Mouse (Mus musculus): Measurements from ENCODE around the gene Dact3. TPM values are rescaled to one million over a fixed set of nuclear protein-coding genes. Genes with fewer than 3 reads are reported as not detected.

Dact3 gene
- polyA plus RNA-seq, 1 experiment from 2014 or later: 2.9 TPM

DNA sequence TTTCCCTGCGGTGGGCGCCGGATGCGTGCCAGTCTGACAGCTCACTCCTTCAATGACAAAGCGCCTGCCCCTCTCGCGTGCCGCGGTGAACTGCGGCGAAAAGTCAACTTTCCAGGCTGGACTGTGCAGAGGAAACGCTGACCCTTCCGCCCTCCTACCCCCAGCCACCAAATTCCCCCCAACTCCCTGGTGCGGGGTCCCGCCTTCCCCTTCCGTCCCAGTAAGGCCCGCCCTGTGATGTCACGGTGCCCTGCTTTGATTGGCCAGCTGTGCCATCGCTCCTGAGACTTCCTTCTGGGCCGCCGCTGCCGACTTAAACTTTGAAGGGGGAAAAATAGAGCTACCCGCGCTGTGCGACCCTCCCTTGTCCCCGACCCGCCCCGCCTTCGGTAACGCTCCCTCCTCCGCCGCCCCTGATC lies 32.5 kb upstream of the Dact3 start, which contains the start of gene Prkd2:
Gene Prkd2 (plus strand): TSS at position 258 of the 419 bp plus-strand sequence.
- Histone ChIP-seq H3K4me2 (replicated peaks) (peak within 1 kb of the TSS; percentile 91), H3K4me3 (replicated peaks) (peak within 1 kb of the TSS; percentile 62), H3K36me3 (peaks cover 41% of the 10 kb centered on the region), H3K27me3 (no peaks in the 10 kb centered on the region), H3K27ac (peak within 1 kb of the TSS; percentile 54), H3K9ac (replicated peaks) (peak within 1 kb of the TSS; percentile 73), H3K9me3 (no peaks in the 10 kb centered on the region), H3K4me1 (replicated peaks) (peaks cover 30% of the 10 kb centered on the region)
- under 1% methylated on average over 31 of the region's 32 CpGs for WGBS
- ATAC-seq: peak; percentile 85

GRCm38 (mm10) chr7:16843441-16844171 lies 31.5 kb upstream of the Dact3 start:
- Histone ChIP-seq H3K4me3 (replicated peaks) (peak overlapping the region; percentile 62), H3K4me2 (replicated peaks) (peak overlapping the region; percentile 91), H3K9ac (replicated peaks) (peak overlapping the region; percentile 73), H3K27me3 (no peaks in the 10 kb centered on the region), H3K27ac (no peak overlapping the region), H3K9me3 (no peaks in the 10 kb centered on the region), H3K36me3 (peaks cover 32% of the 10 kb centered on the region), H3K4me1 (replicated peaks) (peaks cover 30% of the 10 kb centered on the region)
- WGBS: 2% methylated on average over 32 of the region's 33 CpGs
- 0 out of 2 replicates have a peak, but pooled peaks have one; percentile 7 for ATAC-seq

DNA sequence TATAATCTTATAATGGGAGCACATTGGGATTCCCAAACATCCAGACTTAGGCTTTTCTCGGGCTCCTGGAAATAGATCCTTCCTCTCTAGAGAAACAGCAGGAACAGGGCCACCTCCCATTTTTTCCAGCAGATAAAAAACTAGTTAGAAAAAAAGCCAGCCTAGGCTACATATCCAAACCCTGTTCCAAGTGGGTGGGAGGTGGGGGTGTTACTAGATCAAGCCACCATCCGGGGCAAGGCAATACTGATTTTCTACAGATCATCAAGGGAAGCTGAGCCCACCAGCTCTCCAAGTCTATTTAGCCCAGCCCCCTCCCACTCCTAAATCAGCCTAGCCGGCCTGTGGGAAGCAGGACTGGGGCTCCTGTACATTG lies 30.4 kb upstream of the Dact3 start:
- Histone ChIP-seq H3K4me1 (replicated peaks) (peaks cover 30% of the 10 kb centered on the region), H3K4me2 (replicated peaks) (peak overlapping the region; percentile 91), H3K27ac (no peak overlapping the region), H3K9me3 (no peaks in the 10 kb centered on the region), H3K4me3 (replicated peaks) (no peak overlapping the region; the same call in 1 of the 2 replicates), H3K9ac (replicated peaks) (no peak overlapping the region), H3K27me3 (no peaks in the 10 kb centered on the region), H3K36me3 (peaks cover 32% of the 10 kb centered on the region)
- 61% methylated on average over 3 of the region's 3 CpGs for WGBS
- ATAC-seq: no peak

- Histone ChIP-seq H3K4me2 (replicated peaks) (peak overlapping the region; percentile 91), H3K27me3 (no peaks in the 10 kb centered on the region), H3K36me3 (peaks cover 32% of the 10 kb centered on the region), H3K9ac (replicated peaks) (peak overlapping the region; percentile 47), H3K4me1 (replicated peaks) (peaks cover 30% of the 10 kb centered on the region), H3K4me3 (replicated peaks) (no peak overlapping the region), H3K9me3 (no peaks in the 10 kb centered on the region), H3K27ac (no peak overlapping the region)
- no peak for ATAC-seq
- WGBS: 44% methylated on average over 14 of the region's 14 CpGs
These were observed 29.9 kb upstream of the Dact3 start for GRCm38 (mm10) chr7:16845072-16845819.

DNA sequence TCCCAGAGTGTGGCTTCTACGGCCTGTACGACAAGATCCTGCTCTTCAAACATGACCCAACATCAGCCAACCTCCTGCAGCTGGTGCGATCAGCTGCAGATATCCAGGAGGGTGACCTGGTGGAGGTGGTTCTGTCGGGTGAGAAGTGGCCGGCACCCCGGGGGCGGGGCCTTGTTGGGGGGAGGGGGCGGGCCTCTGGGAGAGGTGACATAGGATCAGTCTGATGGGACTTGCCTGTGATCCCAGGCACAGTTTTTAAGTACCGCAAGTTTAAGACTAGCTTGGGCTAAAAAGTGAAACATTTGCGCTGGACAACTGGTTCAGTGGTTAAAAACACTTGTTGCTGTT lies 29.3 kb upstream of the Dact3 start:
- Histone ChIP-seq H3K9ac (replicated peaks) (peak overlapping the region; percentile 47; the same call in 1 of the 2 replicates), H3K9me3 (no peaks in the 10 kb centered on the region)

DNA sequence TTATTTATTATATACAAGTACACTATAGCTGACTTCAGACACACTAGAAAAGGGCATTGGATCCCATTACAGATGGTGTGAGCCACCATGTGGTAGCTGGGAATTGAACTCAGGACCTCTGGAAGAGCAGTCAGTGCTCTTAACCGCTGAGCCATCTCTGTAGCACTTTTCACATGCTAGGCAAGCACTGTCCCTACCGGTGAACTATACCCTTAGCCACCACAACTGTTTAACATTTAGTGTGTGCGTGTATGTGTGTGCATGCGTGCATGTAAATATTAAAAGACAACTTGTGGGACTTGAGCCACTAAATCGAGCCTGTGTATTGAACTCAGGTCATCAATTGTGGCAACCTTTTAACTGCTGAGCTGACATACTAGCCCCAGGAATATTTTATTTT lies 28.3 kb upstream of the Dact3 start:
- Histone ChIP-seq H3K9ac (replicated peaks) (no peak overlapping the region), H3K9me3 (no peaks in the 10 kb centered on the region), H3K27ac (no peak overlapping the region), H3K4me2 (replicated peaks) (no peak overlapping the region), H3K4me1 (replicated peaks) (peaks cover 30% of the 10 kb centered on the region), H3K36me3 (peaks cover 25% of the 10 kb centered on the region), H3K27me3 (no peaks in the 10 kb centered on the region), H3K4me3 (replicated peaks) (no peak overlapping the region)
- WGBS: 95% methylated on average over 5 of the region's 5 CpGs
- no peak for ATAC-seq

More for the DNA sequence above, 29.3 kb upstream of the Dact3 start:
- H3K4me1 ChIP-seq (replicated peaks): peaks cover 30% of the 10 kb centered on the region
- H3K4me3 ChIP-seq (replicated peaks): no peak overlapping the region
- no peak overlapping the region for H3K27ac ChIP-seq
- ATAC-seq: no peak
- no peaks in the 10 kb centered on the region for H3K27me3 ChIP-seq
- WGBS: 41% methylated on average over 10 of the region's 10 CpGs
- peak overlapping the region; percentile 91; the same call in 1 of the 2 replicates for H3K4me2 ChIP-seq (replicated peaks)
- H3K36me3 ChIP-seq: peaks cover 32% of the 10 kb centered on the region

GRCm38 (mm10) chr7:16847507-16847906 lies 27.6 kb upstream of the Dact3 start:
- Histone ChIP-seq H3K4me1 (replicated peaks) (peaks cover 26% of the 10 kb centered on the region), H3K4me3 (replicated peaks) (no peak overlapping the region), H3K27ac (no peak overlapping the region), H3K9ac (replicated peaks) (no peak overlapping the region), H3K27me3 (no peaks in the 10 kb centered on the region), H3K4me2 (replicated peaks) (no peak overlapping the region), H3K36me3 (peaks cover 30% of the 10 kb centered on the region), H3K9me3 (no peaks in the 10 kb centered on the region)
- 89% methylated on average over 18 of the region's 19 CpGs for WGBS
- ATAC-seq: no peak

GRCm38 (mm10) chr7:16848579-16848978 lies 26.5 kb upstream of the Dact3 start:
- Histone ChIP-seq H3K9ac (replicated peaks) (no peak overlapping the region), H3K27ac (no peak overlapping the region), H3K4me1 (replicated peaks) (peaks cover 21% of the 10 kb centered on the region), H3K4me2 (replicated peaks) (no peak overlapping the region), H3K36me3 (peaks cover 38% of the 10 kb centered on the region), H3K4me3 (replicated peaks) (no peak overlapping the region), H3K9me3 (no peaks in the 10 kb centered on the region), H3K27me3 (no peaks in the 10 kb centered on the region)
- no peak for ATAC-seq
- WGBS: 12% methylated on average over 17 of the region's 17 CpGs

DNA sequence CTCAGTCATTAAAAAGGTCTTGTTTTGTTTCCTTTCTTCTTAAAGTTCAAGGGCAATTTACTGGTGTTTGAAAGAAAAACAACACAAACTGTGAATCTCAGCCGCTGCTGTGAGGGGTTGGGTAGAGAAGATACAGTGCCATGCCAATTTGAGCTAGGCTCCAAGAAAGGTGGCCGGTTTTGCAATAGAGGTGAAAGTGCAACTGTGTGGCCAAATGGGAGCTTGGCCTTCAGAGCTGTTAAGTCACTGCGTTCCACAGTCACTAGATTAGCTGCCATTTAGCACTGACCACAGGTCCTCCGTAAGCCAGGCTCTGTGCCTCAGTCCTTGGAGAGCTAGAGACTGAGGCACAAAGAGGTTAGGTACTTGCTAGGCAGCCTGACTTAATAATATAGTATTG lies 23.5 kb upstream of the Dact3 start:
- ATAC-seq: no peak
- no peak overlapping the region for H3K4me3 ChIP-seq (replicated peaks)
- WGBS: 94% methylated on average over 4 of the region's 4 CpGs
- no peaks in the 10 kb centered on the region for H3K4me1 ChIP-seq (replicated peaks)
- H3K27ac ChIP-seq: no peak overlapping the region
- H3K9me3 ChIP-seq: no peaks in the 10 kb centered on the region
- H3K36me3 ChIP-seq: peaks cover 68% of the 10 kb centered on the region
- H3K4me2 ChIP-seq (replicated peaks): no peak overlapping the region
- H3K9ac ChIP-seq (replicated peaks): 0 out of 2 replicates have a peak overlapping the region, but pooled peaks have one; percentile 11
- H3K27me3 ChIP-seq: no peaks in the 10 kb centered on the region

- no peak overlapping the region for H3K27ac ChIP-seq
- no peaks in the 10 kb centered on the region for H3K4me1 ChIP-seq (replicated peaks)
- H3K4me2 ChIP-seq (replicated peaks): no peak overlapping the region
- no peaks in the 10 kb centered on the region for H3K9me3 ChIP-seq
- 91% methylated on average over 14 of the region's 14 CpGs for WGBS
- no peak overlapping the region for H3K9ac ChIP-seq (replicated peaks)
- no peaks in the 10 kb centered on the region for H3K27me3 ChIP-seq
- H3K36me3 ChIP-seq: peaks cover 84% of the 10 kb centered on the region
- no peak overlapping the region for H3K4me3 ChIP-seq (replicated peaks)
- ATAC-seq: no peak
These were observed 21.8 kb upstream of the Dact3 start for GRCm38 (mm10) chr7:16853302-16853831.

DNA sequence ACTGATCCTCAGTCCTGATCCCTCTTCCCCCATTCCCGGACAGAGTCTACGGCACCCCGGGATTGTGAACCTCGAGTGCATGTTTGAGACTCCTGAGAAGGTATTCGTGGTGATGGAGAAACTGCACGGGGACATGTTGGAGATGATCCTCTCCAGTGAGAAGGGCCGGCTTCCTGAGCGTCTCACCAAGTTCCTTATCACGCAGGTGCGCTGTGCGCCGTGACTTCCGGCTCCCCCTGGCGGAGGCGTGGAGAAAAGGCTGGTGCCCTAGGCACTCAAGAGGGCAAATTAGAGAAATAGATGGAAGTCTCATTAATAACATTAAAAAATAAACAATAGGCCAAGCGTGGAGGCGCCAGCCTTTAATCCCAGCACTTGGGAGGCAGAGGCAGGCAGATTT lies 16.8 kb upstream of the Dact3 start:
- no peaks in the 10 kb centered on the region for H3K4me1 ChIP-seq (replicated peaks)
- no peaks in the 10 kb centered on the region for H3K9me3 ChIP-seq
- H3K36me3 ChIP-seq: peaks cover 54% of the 10 kb centered on the region
- no peak overlapping the region for H3K4me2 ChIP-seq (replicated peaks)
- WGBS: 16% methylated on average over 17 of the region's 17 CpGs
- no peaks in the 10 kb centered on the region for H3K27me3 ChIP-seq
- 0 out of 2 replicates have a peak, but pooled peaks have one; percentile 24 for ATAC-seq
- no peak overlapping the region for H3K27ac ChIP-seq
- no peak overlapping the region for H3K9ac ChIP-seq (replicated peaks)
- H3K4me3 ChIP-seq (replicated peaks): no peak overlapping the region
